Mouse (Mus musculus): ENCODE measurements around the gene Ccna2. TPM values are rescaled to one million over a fixed set of nuclear protein-coding genes. Genes with fewer than 3 reads are reported as not detected.

Ccna2 gene
- polyA plus RNA-seq, 1 experiment from 2014 or later = 200 TPM

Other genes starting within 250 kb of the Ccna2 start
- 315 and 335 TPM in 2 replicates for gene Anxa5, start 96.3 kb downstream of the Ccna2 start, polyA plus RNA-seq (2014; fragmentation: Nextera tagmentation; extraction: Ambion mirVana)
- 2.0 and 2.1 TPM in 2 replicates for gene 1810062G17Rik, start 96.2 kb downstream of the Ccna2 start, polyA plus RNA-seq (2014; fragmentation: Nextera tagmentation; extraction: Ambion mirVana)
- 0.28 and 0.30 TPM in 2 replicates for gene Gm11549, start 50.3 kb downstream of the Ccna2 start, polyA plus RNA-seq (2014; fragmentation: Nextera tagmentation; extraction: Ambion mirVana)
- 55.8 and 60.5 TPM in 2 replicates for gene Exosc9, start 19.5 kb downstream of the Ccna2 start, polyA plus RNA-seq (2014; fragmentation: Nextera tagmentation; extraction: Ambion mirVana)
- 13.8 and 14.6 TPM in 2 replicates for gene Bbs7, start 41.3 kb upstream of the Ccna2 start, polyA plus RNA-seq (2014; fragmentation: Nextera tagmentation; extraction: Ambion mirVana)
- 6.7 and 8.6 TPM in 2 replicates for gene Trpc3, start 118.0 kb upstream of the Ccna2 start, polyA plus RNA-seq (2014; fragmentation: Nextera tagmentation; extraction: Ambion mirVana)

All from stomach, embryonic 14.5 days (tissue).